Mouse (Mus musculus): ENCODE results near the gene Ptpn3. TPM values are rescaled to one million over a fixed set of nuclear protein-coding genes. Genes with fewer than 3 reads are reported as not detected.

The Ptpn3 gene
- polyA plus RNA-seq, 1 experiment from 2014 or later: 1.8 TPM

DNA sequence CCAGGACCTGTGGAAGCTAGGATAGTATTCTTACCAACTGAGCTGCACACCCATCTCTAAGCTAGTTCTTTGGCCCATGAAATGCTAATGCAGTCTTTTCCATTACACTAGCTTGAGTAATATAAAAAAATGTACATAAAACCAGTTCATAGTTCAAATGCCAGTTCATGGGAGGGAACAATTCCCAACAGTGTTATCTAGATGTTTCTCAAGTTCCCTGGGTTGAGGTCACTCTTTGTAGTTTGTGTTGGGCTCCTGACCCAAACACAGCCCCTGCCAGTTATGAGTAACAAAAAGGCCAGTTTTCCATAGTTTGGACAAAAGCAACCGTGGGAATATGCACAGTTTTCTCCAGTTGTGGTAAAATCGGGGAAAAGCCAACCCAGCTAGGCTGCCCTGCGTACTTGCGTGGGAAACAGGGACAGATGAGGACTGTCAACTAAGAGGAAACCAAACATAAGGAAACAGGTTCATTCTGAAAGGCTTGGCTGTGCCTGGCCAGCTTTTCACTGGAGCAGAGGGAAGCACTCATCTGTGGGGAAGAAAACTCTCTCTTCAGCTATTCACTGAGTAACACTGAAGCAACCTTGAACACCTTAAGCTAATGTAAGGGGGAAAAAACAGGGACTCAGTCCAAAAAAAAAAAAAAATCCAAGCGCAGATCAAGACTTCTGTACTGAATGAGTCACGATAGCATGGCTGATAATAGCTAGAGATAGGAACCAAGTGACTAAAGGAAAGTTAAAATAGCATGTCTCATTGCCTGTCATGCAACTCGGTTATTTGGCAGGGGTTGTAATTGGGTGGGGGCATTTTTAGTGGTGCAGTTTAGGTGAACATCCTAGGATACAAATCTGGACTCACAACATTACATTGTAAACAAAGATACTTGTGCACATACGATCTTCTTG is 10.9 kb upstream of the Ptpn3 start:
- H3K27me3 ChIP-seq (replicated peaks): no peaks in the 10 kb centered on the region; the same call in 1 of the 2 replicates
- 54% methylated on average over 8 of the region's 8 CpGs for WGBS
- H3K36me3 ChIP-seq: no peaks in the 10 kb centered on the region
- H3K4me1 ChIP-seq: peaks cover 15% of the 10 kb centered on the region
- no peak overlapping the region for H3K9ac ChIP-seq
- H3K4me3 ChIP-seq: no peak overlapping the region
- H3K9me3 ChIP-seq: no peaks in the 10 kb centered on the region
- ATAC-seq (ENCODE audit: extremely low read depth, insufficient number of reproducible peaks, low FRiP score, low TSS enrichment): no peak
- H3K4me2 ChIP-seq: no peak overlapping the region
- H3K27ac ChIP-seq (replicated peaks): no peak overlapping the region

GRCm38 (mm10) chr4:57311750-57312149 is 10.1 kb upstream of the Ptpn3 start:
- H3K9me3 ChIP-seq: no peaks in the 10 kb centered on the region
- no peak for ATAC-seq (ENCODE audit: extremely low read depth, insufficient number of reproducible peaks, low FRiP score, low TSS enrichment)
- no peaks in the 10 kb centered on the region; the same call in 1 of the 2 replicates for H3K27me3 ChIP-seq (replicated peaks)
- 72% methylated on average over 4 of the region's 4 CpGs for WGBS
- no peaks in the 10 kb centered on the region for H3K36me3 ChIP-seq
- no peak overlapping the region for H3K4me3 ChIP-seq
- no peak overlapping the region for H3K27ac ChIP-seq (replicated peaks)
- H3K9ac ChIP-seq: no peak overlapping the region
- peaks cover 15% of the 10 kb centered on the region for H3K4me1 ChIP-seq
- no peak overlapping the region for H3K4me2 ChIP-seq

GRCm38 (mm10) chr4:57308214-57309000 is 6.8 kb upstream of the Ptpn3 start:
- Histone ChIP-seq H3K4me3 (peak overlapping the region; percentile 43), H3K27ac (replicated peaks) (peak overlapping the region; percentile 28; the same call in 1 of the 2 replicates)

DNA sequence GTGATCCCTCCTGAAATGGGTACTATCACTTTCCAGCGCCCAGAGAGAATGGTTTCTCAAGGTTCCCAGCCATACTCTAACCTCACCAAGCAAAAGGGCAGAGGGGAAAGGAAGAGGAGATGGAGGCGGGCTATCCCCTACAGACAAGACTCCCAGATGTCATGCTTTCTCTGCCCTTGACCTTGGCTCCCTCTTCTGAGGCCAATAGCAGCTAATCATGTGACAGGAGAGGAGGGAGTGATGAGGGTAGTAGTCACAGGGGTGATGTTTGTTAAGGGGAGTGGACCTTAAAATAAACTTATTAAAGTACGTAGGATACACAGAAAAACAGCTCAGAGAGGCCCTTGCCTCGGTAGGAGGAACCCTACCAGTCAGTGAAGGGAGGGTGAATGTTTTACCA is 6.1 kb upstream of the Ptpn3 start:
- Histone ChIP-seq H3K9me3 (no peaks in the 10 kb centered on the region), H3K4me3 (no peak overlapping the region), H3K27me3 (replicated peaks) (no peaks in the 10 kb centered on the region; the same call in 1 of the 2 replicates), H3K4me1 (peaks cover 15% of the 10 kb centered on the region), H3K9ac (no peak overlapping the region), H3K36me3 (no peaks in the 10 kb centered on the region), H3K27ac (replicated peaks) (no peak overlapping the region), H3K4me2 (no peak overlapping the region)
- ATAC-seq (ENCODE audit: extremely low read depth, insufficient number of reproducible peaks, low FRiP score, low TSS enrichment): no peak
- 64% methylated on average over 4 of the region's 4 CpGs for WGBS

More at GRCm38 (mm10) chr4:57308214-57309000, 6.8 kb upstream of the Ptpn3 start:
- Histone ChIP-seq H3K9ac (peak overlapping the region; percentile 50; the same call in 1 of the 2 replicates), H3K4me1 (peaks cover 15% of the 10 kb centered on the region), H3K27me3 (replicated peaks) (no peaks in the 10 kb centered on the region; the same call in 1 of the 2 replicates), H3K36me3 (no peaks in the 10 kb centered on the region), H3K9me3 (no peaks in the 10 kb centered on the region), H3K4me2 (peak overlapping the region; percentile 69)
- no peak for ATAC-seq (ENCODE audit: extremely low read depth, insufficient number of reproducible peaks, low FRiP score, low TSS enrichment)
- WGBS: 23% methylated on average over 26 of the region's 26 CpGs

- Histone ChIP-seq H3K36me3 (no peaks in the 10 kb centered on the region), H3K9ac (no peak overlapping the region), H3K27ac (replicated peaks) (no peak overlapping the region), H3K9me3 (no peaks in the 10 kb centered on the region), H3K4me1 (peaks cover 15% of the 10 kb centered on the region), H3K4me3 (no peak overlapping the region), H3K4me2 (no peak overlapping the region), H3K27me3 (replicated peaks) (no peaks in the 10 kb centered on the region; the same call in 1 of the 2 replicates)
- WGBS: 61% methylated on average over 4 of the region's 4 CpGs
- no peak for ATAC-seq (ENCODE audit: extremely low read depth, insufficient number of reproducible peaks, low FRiP score, low TSS enrichment)
These were observed 4.6 kb upstream of the Ptpn3 start for GRCm38 (mm10) chr4:57306260-57306659.

GRCm38 (mm10) chr4:57305644-57306043 is 4.0 kb upstream of the Ptpn3 start:
- Histone ChIP-seq H3K27me3 (replicated peaks) (no peaks in the 10 kb centered on the region; the same call in 1 of the 2 replicates), H3K9ac (no peak overlapping the region), H3K4me2 (no peak overlapping the region), H3K27ac (replicated peaks) (no peak overlapping the region), H3K9me3 (no peaks in the 10 kb centered on the region), H3K4me1 (peaks cover 20% of the 10 kb centered on the region), H3K4me3 (no peak overlapping the region), H3K36me3 (no peaks in the 10 kb centered on the region)
- no peak for ATAC-seq (ENCODE audit: extremely low read depth, insufficient number of reproducible peaks, low FRiP score, low TSS enrichment)
- WGBS: 67% methylated on average over 7 of the region's 7 CpGs

DNA sequence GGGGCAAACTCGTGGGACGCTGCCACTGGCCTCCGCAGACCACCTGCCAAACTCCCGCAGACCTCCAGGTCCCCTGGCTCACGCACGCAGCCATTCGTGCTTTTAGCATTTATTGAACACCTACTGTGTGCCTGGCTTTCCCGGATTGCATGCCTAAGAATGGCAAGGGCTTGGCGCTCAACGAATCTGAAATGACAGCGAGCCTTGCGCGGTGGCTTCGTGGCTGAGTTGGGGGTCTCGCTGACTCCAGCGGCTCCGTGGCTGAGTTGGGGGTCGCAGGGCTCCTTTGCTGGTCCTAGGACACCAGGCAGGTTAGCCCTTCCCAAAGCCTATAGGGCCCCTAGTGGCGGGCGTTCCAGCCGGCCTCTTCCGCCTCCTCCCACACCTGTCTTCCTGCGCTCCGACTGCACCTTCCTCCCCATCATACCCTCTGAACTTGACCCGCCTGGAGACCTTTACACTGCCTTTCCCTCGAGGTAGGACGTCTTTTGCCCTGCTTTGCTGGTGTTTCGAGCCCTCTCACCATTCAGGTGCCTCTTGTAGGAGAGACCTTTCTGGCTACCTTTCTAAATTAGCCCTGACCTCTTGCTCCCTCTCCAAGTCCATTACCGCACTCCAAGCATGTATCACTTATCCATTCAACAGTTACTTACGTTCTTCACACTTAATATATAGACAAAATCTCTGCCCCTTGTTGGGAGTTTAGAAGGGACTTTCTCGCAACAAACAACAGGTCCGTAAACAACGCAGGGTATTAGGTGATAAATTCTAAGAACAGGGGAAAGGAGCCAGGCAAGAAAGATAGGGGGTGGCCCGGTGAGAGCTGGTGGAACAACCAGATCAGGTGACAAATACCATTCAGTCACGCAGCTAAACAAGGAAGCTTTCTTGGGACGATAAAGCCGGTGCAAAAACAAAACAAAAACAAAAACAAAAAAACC is 898 bp downstream of the Ptpn3 start:
- H3K27ac ChIP-seq (replicated peaks): peak overlapping the region; percentile 77

DNA sequence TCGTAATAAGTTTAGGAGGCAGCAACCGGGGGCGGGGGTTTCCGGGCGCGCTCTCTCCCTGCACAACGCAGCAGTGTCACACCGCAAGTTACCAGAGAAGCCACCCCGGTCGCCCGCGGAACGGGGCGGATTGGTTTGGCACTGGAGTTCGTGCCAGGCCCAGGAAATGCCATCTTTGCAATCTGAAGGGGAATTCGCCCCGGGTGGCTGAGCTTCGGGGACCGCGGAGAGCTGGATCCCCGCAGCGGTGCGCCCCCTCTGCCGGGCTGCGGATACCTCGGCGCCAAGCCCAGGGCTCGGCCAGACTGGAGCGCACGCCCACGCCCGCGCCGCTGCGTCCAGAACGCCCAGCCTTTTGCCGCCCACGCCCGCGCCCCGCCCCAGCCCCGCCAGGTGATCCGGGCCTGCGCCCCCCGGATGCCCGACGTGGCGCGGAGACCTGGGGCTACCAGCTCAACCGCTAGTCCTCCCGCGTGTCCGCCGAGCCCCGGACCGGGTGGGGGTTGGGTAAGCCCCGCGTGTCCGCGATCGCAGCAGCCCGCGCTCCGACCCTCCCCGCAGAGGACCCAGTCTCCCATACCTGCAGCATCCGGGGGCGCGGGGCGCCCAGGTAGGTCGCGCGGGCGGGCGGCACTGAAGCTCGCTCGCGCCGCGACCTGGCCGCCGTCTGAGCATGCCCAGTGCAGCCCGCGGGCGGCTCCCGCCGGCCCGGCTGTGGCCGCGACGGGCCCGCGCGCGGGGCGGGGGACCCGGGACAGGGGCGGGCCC is 1.8 kb downstream of the Ptpn3 start:
- peak overlapping the region; percentile 89 for H3K9ac ChIP-seq
- H3K4me2 ChIP-seq: peak overlapping the region; percentile 98
- H3K4me3 ChIP-seq: peak overlapping the region; percentile 87
- no peak overlapping the region for H3K27ac ChIP-seq (replicated peaks)
- no peak for ATAC-seq (ENCODE audit: extremely low read depth, insufficient number of reproducible peaks, low FRiP score, low TSS enrichment)
- no peaks in the 10 kb centered on the region for H3K36me3 ChIP-seq
- peaks cover 37% of the 10 kb centered on the region for H3K27me3 ChIP-seq (replicated peaks)
- H3K4me1 ChIP-seq: peaks cover 33% of the 10 kb centered on the region
- no peaks in the 10 kb centered on the region for H3K9me3 ChIP-seq
- under 1% methylated on average over 73 of the region's 97 CpGs for WGBS

More for the DNA sequence above, 898 bp downstream of the Ptpn3 start:
- H3K27me3 ChIP-seq (replicated peaks): peaks cover 37% of the 10 kb centered on the region
- peaks cover 25% of the 10 kb centered on the region for H3K4me1 ChIP-seq
- WGBS: under 1% methylated on average over 37 of the region's 37 CpGs
- no peak for ATAC-seq (ENCODE audit: extremely low read depth, insufficient number of reproducible peaks, low FRiP score, low TSS enrichment)
- H3K4me2 ChIP-seq: peak overlapping the region; percentile 98
- no peaks in the 10 kb centered on the region for H3K9me3 ChIP-seq
- H3K4me3 ChIP-seq: peak overlapping the region; percentile 87
- no peaks in the 10 kb centered on the region for H3K36me3 ChIP-seq
- H3K9ac ChIP-seq: peak overlapping the region; percentile 89

GRCm38 (mm10) chr4:57299308-57299700 is 2.3 kb downstream of the Ptpn3 start:
- peak overlapping the region; percentile 98 for H3K4me2 ChIP-seq
- peaks cover 37% of the 10 kb centered on the region for H3K4me1 ChIP-seq
- no peak for ATAC-seq (ENCODE audit: extremely low read depth, insufficient number of reproducible peaks, low FRiP score, low TSS enrichment)
- peak overlapping the region; percentile 87 for H3K4me3 ChIP-seq
- no peaks in the 10 kb centered on the region for H3K36me3 ChIP-seq
- H3K9ac ChIP-seq: peak overlapping the region; percentile 89
- no peak overlapping the region for H3K27ac ChIP-seq (replicated peaks)
- WGBS: 5% methylated on average over 9 of the region's 9 CpGs
- H3K27me3 ChIP-seq (replicated peaks): peaks cover 37% of the 10 kb centered on the region
- H3K9me3 ChIP-seq: no peaks in the 10 kb centered on the region

GRCm38 (mm10) chr4:57298181-57298580 is 3.5 kb downstream of the Ptpn3 start:
- Histone ChIP-seq H3K36me3 (no peaks in the 10 kb centered on the region), H3K9ac (no peak overlapping the region)
- 73% methylated on average over 4 of the region's 4 CpGs for WGBS

More at GRCm38 (mm10) chr4:57298181-57298580, 3.5 kb downstream of the Ptpn3 start:
- Histone ChIP-seq H3K4me3 (no peak overlapping the region), H3K4me2 (no peak overlapping the region), H3K27me3 (replicated peaks) (peaks cover 37% of the 10 kb centered on the region), H3K27ac (replicated peaks) (no peak overlapping the region), H3K9me3 (no peaks in the 10 kb centered on the region), H3K4me1 (peaks cover 43% of the 10 kb centered on the region)
- ATAC-seq (ENCODE audit: extremely low read depth, insufficient number of reproducible peaks, low FRiP score, low TSS enrichment): no peak

Data from heart, embryonic 13.5 days (tissue).